Mouse (Mus musculus): Measurements from ENCODE around the gene Prim2. TPM values are rescaled to one million over a fixed set of nuclear protein-coding genes. Genes with fewer than 3 reads are reported as not detected.
"Not testable (repeated sequence)": the region's sequence is repeated elsewhere in the genome, so short reads cannot be mapped to it uniquely, and the experiment has no call there.

Gene Prim2
- polyA plus RNA-seq, 1 experiment, result 8.9 TPM

DNA sequence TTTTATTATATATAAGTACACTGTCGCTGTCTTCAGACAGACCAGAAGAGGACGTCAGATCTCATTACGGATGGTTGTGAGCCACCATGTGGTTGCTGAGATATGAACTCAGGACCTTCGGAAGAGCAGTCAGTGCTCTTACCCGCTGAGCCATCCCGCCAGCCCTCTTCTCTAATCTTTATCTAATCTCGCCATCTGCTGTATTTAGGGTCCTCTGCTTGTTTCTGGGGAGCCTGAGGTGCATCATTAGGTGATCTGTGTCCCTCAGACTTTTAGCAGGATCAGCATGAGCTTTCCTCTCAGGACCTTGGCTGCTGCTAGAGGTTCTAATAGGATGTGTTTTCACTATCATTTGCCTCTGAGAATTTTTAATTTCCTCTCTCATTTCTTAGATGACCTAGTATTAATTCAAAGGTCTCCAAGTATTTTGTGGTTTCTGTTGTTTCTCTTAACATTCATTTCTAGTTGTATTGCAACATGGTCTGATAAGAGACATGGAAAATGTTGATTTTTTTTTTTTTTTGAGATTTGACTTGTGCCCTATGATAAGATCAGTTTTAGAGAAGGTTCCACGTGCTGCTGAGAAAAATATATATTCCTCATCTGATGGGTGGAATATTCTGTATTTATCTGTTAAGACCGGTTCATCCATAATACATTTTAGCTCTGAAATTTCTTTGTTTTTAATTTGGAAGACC is 49.4 kb downstream of the Prim2 start:
- no peak overlapping the region for H3K27ac ChIP-seq (ENCODE audit: insufficient read depth, low read length)
- no peak overlapping the region for H3K4me3 ChIP-seq (ENCODE audit: insufficient read depth, low read length)
- TF ChIP-seq POLR2A (IDR thresholded peaks at IDR 0.05; ENCODE audit: extremely low read depth, insufficient read depth, low read length), result no peak
- H3K4me1 ChIP-seq (ENCODE audit: control insufficient read depth, insufficient read depth, low read length), result no peaks in the 10 kb centered on the region

DNA sequence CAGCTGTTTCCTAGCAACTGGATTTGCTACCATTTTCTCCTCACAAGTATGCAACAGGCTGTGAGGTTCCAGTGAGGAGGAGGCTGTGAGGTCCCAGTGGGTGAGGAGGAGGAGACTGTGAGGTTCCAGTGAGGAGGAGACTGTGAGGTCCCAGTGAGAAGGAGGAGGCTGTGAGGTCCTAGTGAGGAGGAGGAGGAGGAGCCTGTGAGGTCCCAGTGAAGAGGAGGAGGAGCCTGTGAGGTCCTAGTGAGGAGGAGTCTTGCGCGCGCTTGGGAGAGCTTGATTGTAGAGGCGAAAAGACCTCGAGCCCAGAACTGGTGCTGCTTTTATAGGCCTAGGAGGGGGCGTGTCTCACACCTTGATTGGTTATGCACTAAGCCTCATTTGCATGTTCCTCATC is 53.0 kb downstream of the Prim2 start:
- H3K4me3 ChIP-seq (ENCODE audit: insufficient read depth, low read length); H3K27ac ChIP-seq (ENCODE audit: insufficient read depth, low read length); H3K4me1 ChIP-seq (ENCODE audit: control insufficient read depth, insufficient read depth, low read length): not testable (repeated sequence)

DNA sequence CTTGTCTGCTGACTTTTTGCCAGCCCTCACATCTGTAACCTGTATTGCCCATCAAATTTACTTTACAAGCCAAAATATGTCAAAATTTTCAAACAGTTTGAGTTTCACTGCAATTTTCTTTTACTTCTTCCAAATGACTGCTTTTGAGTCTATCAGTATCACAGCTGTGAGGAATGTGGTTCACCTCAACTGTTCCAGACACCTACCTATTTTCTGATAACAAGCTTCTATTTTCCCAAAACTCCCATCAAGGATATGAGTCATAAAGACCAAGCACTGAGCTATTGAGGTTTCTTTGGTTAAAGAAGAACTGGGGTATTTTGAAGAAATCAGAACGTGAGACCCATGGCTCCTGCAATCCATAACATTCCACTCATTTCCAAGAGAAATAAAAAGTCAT is 57.5 kb downstream of the Prim2 start:
- no peak for TF ChIP-seq CTCF (IDR thresholded peaks at IDR 0.05; ENCODE audit: extremely low read depth, insufficient read depth, low read length)
- no peak for TF ChIP-seq POLR2A (IDR thresholded peaks at IDR 0.05; ENCODE audit: extremely low read depth, insufficient read depth, low read length)
- no peaks in the 10 kb centered on the region for H3K4me1 ChIP-seq (ENCODE audit: control insufficient read depth, insufficient read depth, low read length)
- no peak overlapping the region for H3K4me3 ChIP-seq (ENCODE audit: insufficient read depth, low read length)
- no peak overlapping the region for H3K27ac ChIP-seq (ENCODE audit: insufficient read depth, low read length)

DNA sequence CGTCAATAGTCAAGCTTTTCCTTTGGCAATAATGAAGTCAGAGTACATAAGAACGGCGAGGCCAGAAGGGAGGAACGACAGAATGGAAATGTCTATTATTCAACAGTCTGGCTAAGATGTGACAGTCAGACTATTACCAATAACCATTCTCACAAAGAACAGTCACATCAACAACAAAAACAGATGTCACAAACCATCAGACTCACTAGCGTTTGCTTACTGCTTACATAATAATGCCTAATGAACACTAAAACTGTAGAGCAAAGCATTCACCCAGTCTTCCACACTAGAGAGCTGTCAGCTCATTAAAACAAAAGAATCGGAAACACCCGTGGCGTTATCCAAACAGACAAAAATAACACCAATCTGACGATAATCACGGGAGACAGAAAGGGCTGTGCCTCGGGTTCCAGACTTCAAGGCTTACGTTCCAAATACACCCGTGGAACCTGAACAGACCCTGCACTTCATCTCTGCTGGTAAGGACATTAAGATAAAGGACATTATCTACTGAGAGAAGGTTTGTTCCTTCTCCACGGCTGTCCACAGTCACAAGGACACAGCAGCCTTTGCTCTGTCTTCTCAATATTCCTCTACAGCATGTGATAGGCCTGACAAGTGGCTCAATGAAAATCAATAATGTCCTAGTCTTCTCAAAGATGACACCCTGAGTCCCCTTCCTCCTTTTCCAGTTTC is 59.4 kb downstream of the Prim2 start:
- TF ChIP-seq POLR2A (IDR thresholded peaks at IDR 0.05; ENCODE audit: extremely low read depth, insufficient read depth, low read length), result no peak
- TF ChIP-seq CTCF (IDR thresholded peaks at IDR 0.05; ENCODE audit: extremely low read depth, insufficient read depth, low read length), result no peak
- Histone ChIP-seq H3K27ac (ENCODE audit: insufficient read depth, low read length) (no peak overlapping the region), H3K4me1 (ENCODE audit: control insufficient read depth, insufficient read depth, low read length) (no peaks in the 10 kb centered on the region), H3K4me3 (ENCODE audit: insufficient read depth, low read length) (no peak overlapping the region)

DNA sequence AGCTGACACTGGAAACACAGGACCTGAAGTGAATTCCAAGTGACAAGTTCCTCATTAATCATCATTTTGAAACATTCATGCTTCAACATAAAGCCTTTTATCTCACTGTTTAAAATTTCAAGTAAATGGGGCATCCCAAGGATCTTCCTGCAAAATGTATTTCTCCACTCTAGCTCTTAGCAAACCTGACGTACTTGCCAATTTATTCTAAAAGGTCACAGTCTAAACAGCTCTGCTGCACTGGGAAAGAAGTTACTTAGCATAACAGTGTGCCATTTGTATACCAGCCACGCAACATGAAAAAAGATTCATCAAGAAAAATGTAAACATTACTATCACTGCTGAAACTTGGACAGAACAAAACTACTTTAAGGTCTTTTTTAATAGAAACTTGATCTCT is 61.5 kb downstream of the Prim2 start:
- no peak for TF ChIP-seq POLR2A (IDR thresholded peaks at IDR 0.05; ENCODE audit: extremely low read depth, insufficient read depth, low read length)
- TF ChIP-seq CTCF (IDR thresholded peaks at IDR 0.05; ENCODE audit: extremely low read depth, insufficient read depth, low read length), result no peak
- no peak overlapping the region for H3K4me3 ChIP-seq (ENCODE audit: insufficient read depth, low read length)
- H3K27ac ChIP-seq (ENCODE audit: insufficient read depth, low read length), result no peak overlapping the region
- no peaks in the 10 kb centered on the region for H3K4me1 ChIP-seq (ENCODE audit: control insufficient read depth, insufficient read depth, low read length)

DNA sequence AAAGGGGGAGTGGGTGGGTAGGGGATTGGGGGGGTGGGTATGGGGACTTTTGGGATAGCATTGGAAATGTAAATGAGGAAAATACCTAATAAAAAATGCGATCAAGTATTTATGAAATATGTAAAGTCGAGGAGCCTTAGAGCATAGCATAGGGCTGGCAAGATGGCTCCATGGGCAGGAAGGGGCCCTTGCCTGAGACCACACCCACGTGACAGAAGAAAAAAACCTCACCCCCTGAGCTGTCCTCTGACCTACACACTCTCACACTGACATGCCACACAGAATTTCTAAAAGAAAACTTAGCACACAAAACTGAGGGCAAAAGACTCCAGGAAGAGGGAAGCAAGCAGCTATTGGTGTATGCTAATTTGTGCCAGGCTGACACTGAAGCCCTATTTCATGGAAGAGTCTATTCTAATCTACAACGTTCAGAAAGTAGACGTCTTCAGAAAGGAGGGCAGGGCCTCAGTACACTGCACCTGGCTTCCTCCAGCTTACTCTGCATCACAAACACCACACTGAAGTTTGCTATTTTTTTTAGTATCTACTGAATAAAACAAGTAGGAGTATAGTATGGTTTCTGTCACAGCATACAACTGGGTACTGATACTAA is 65.4 kb downstream of the Prim2 start:
- Histone ChIP-seq H3K4me1 (ENCODE audit: control insufficient read depth, insufficient read depth, low read length) (no peaks in the 10 kb centered on the region), H3K27ac (ENCODE audit: insufficient read depth, low read length) (no peak overlapping the region), H3K4me3 (ENCODE audit: insufficient read depth, low read length) (no peak overlapping the region)
- TF ChIP-seq CTCF (IDR thresholded peaks at IDR 0.05; ENCODE audit: extremely low read depth, insufficient read depth, low read length) (no peak), POLR2A (IDR thresholded peaks at IDR 0.05; ENCODE audit: extremely low read depth, insufficient read depth, low read length) (no peak)

DNA sequence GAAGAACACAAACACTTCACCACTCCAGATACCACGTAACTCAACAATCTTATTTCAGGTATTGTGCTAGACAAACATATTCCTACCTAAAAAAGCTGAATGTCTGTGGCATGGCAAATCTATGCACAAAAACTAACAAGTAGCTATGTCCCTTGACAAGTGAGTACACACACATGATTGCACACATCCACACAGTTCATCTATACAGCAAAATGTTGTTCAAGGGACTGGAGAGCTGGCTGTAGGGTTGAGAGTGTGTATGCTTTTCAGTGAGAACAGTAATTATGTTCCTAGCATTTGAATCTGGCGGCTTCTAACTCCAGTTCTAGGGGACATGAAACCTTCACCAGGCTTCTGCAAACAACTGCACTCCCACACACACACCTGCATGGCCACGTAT is 69.9 kb downstream of the Prim2 start:
- Histone ChIP-seq H3K4me1 (ENCODE audit: control insufficient read depth, insufficient read depth, low read length) (no peaks in the 10 kb centered on the region), H3K4me3 (ENCODE audit: insufficient read depth, low read length) (no peak overlapping the region)
- TF ChIP-seq POLR2A (IDR thresholded peaks at IDR 0.05; ENCODE audit: extremely low read depth, insufficient read depth, low read length) (no peak), CTCF (IDR thresholded peaks at IDR 0.05; ENCODE audit: extremely low read depth, insufficient read depth, low read length) (no peak)

DNA sequence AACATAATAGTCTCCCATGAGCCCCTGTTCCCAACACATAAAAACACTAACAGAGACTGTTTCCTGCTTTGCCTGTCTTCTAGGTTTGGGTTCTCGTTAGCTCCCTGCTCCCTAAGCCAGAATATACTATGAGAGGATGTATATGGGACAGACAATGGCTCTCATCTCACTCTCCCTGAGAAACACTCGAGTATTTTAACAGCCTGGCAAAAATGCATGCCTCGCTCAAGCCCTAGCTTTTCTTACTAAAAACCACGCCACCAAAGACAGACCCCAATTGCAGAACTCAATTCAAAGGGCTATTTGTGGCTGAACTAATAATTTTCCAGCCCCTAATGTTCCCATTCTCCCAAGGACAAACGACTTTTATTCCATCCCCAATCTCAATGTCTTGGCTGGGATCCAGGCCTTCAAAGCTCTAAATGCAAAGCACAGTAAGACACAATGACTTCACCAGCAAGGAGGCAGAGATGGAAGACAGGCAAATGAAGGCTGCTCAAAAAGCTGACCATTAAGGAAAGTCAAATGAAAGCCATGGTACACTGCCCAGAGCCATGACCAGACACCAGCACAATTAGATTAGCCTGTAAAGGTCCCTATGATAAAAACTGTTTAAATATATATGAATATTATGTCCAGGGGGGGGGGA is 70.5 kb downstream of the Prim2 start:
- no peak overlapping the region for H3K4me3 ChIP-seq (ENCODE audit: insufficient read depth, low read length)
- no peak overlapping the region for H3K27ac ChIP-seq (ENCODE audit: insufficient read depth, low read length)
- TF ChIP-seq CTCF (IDR thresholded peaks at IDR 0.05; ENCODE audit: extremely low read depth, insufficient read depth, low read length) (no peak), POLR2A (IDR thresholded peaks at IDR 0.05; ENCODE audit: extremely low read depth, insufficient read depth, low read length) (no peak)
- H3K4me1 ChIP-seq (ENCODE audit: control insufficient read depth, insufficient read depth, low read length), result no peaks in the 10 kb centered on the region

More for the DNA sequence above, 69.9 kb downstream of the Prim2 start:
- no peak overlapping the region for H3K27ac ChIP-seq (ENCODE audit: insufficient read depth, low read length)

DNA sequence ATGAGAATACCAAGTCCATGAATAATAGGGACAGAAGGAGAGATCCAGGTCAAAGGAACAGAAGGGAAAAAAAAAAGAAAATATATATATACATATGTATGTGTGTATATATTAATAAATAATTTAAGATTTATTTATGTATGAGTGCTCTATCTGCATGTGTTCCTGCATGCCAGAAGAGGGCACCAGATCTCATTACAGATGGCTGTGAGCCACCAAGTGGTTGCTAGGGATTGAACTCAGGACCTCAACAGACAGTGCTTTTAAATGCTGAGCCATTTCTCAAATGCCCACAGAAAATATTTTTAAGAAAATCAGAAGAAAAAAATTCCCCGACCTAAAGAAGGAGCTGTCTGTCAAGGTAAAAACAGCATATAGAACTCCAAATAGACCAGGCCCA is 72.6 kb downstream of the Prim2 start:
- TF ChIP-seq POLR2A (IDR thresholded peaks at IDR 0.05; ENCODE audit: extremely low read depth, insufficient read depth, low read length) (no peak), CTCF (IDR thresholded peaks at IDR 0.05; ENCODE audit: extremely low read depth, insufficient read depth, low read length) (no peak)
- Histone ChIP-seq H3K27ac (ENCODE audit: insufficient read depth, low read length) (no peak overlapping the region), H3K4me1 (ENCODE audit: control insufficient read depth, insufficient read depth, low read length) (no peaks in the 10 kb centered on the region), H3K4me3 (ENCODE audit: insufficient read depth, low read length) (no peak overlapping the region)

DNA sequence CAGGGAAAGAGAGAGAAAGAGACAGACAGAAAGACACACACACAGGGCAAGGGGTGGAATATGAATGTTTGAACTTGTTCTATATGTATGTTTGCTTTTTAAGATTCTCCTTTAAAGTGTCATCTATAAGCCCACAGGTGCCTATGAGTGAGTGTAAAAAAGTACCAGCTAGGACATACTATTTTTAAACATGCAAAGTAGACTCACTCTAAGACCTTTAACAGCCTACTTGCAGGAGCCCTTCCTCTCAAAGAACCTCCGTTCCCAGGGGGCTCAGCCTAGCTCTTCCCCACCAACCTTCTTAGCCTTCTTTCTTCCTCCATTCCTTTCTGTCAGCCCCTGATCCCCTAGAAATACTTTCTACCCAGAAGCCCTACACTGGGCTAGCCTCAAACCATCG is 73.7 kb downstream of the Prim2 start:
- H3K4me3 ChIP-seq (ENCODE audit: insufficient read depth, low read length), result no peak overlapping the region
- no peaks in the 10 kb centered on the region for H3K4me1 ChIP-seq (ENCODE audit: control insufficient read depth, insufficient read depth, low read length)
- TF ChIP-seq CTCF (IDR thresholded peaks at IDR 0.05; ENCODE audit: extremely low read depth, insufficient read depth, low read length) (no peak), POLR2A (IDR thresholded peaks at IDR 0.05; ENCODE audit: extremely low read depth, insufficient read depth, low read length) (no peak)
- no peak overlapping the region for H3K27ac ChIP-seq (ENCODE audit: insufficient read depth, low read length)
